Mouse (Mus musculus) adrenal gland, adult 2 months (tissue): ENCODE data around the gene Klhdc7a. TPM values are rescaled to one million over a fixed set of nuclear protein-coding genes. Genes with fewer than 3 reads are reported as not detected.
"Not testable (repeated sequence)": the region's sequence is repeated elsewhere in the genome, so short reads cannot be mapped to it uniquely, and the experiment has no call there.

Experiments used
- DNase-seq: peaks from one replicate; pipeline ENCODE4 v3.0.0; 2021
- long read RNA-seq: library from polyadenylated mRNA; stranded (forward); transcript quantifications from one replicate; pipeline ENCODE4 v2.0.0, GENCODE M21; 2021
- polyA plus RNA-seq: library from polyadenylated mRNA; depleted of rRNA; stranded (reverse); fragments of >200 nt; gene quantifications from 2 replicates; pipeline ENCODE4 v1.2.3, GENCODE M21; 2012; rRNA removed
- total RNA-seq, 2 experiments: library from RNA; stranded (reverse); gene quantifications; 2 replicates each; pipeline ENCODE4 v1.2.3; 2021

Gene Klhdc7a
- total RNA-seq (10 to 100 TPM; 10.2 to 22.0 TPM), polyA plus RNA-seq (15.2 and 25.1 TPM in 2 replicates)
- long read RNA-seq, full-length matches to known transcripts: 8 of 8 reads
- long read RNA-seq, partial matches to known transcripts: 0 of 8 reads
- long read RNA-seq, other reads (novel, unspliced or antisense): 0 of 8 reads

- peak; percentile 94 for DNase-seq
These were observed at the start of gene Klhdc7a for GRCm38 (mm10) chr4:139967922-139968321. Gene Klhdc7a, minus strand, starts transcription at chr4:139968026.

GRCm38 (mm10) chr4:140015916-140016315 is 48.1 kb upstream of the Klhdc7a start:
- DNase-seq: no peak

- DNase-seq: no peak
These were observed 43.1 kb upstream of the Klhdc7a start for GRCm38 (mm10) chr4:140010728-140011470.

GRCm38 (mm10) chr4:140004932-140005331 is 37.1 kb upstream of the Klhdc7a start:
- no peak for DNase-seq

GRCm38 (mm10) chr4:140004170-140004569 is 36.3 kb upstream of the Klhdc7a start:
- DNase-seq: no peak

GRCm38 (mm10) chr4:140002069-140002468 is 34.2 kb upstream of the Klhdc7a start:
- no peak for DNase-seq

- DNase-seq: peak; percentile 61
These were observed 33.1 kb upstream of the Klhdc7a start for GRCm38 (mm10) chr4:140000911-140001310.

GRCm38 (mm10) chr4:139999033-139999432 is 31.2 kb upstream of the Klhdc7a start:
- DNase-seq: no peak

- no peak for DNase-seq
These were observed 27.8 kb upstream of the Klhdc7a start for GRCm38 (mm10) chr4:139995659-139996058.

GRCm38 (mm10) chr4:139993111-139993755 is 25.4 kb upstream of the Klhdc7a start:
- no peak for DNase-seq

GRCm38 (mm10) chr4:139986913-139987312 is 19.1 kb upstream of the Klhdc7a start:
- DNase-seq: no peak

- no peak for DNase-seq
These were observed 10.9 kb upstream of the Klhdc7a start for GRCm38 (mm10) chr4:139978716-139979115.

- DNase-seq: no peak
These were observed 9.5 kb upstream of the Klhdc7a start for GRCm38 (mm10) chr4:139977308-139977781.

- no peak for DNase-seq
These were observed 6.7 kb upstream of the Klhdc7a start for GRCm38 (mm10) chr4:139974506-139974905.

- peak; percentile 76 for DNase-seq
These were observed 343 bp downstream of the Klhdc7a start for GRCm38 (mm10) chr4:139967475-139967891.

GRCm38 (mm10) chr4:139966981-139967380 is 845 bp downstream of the Klhdc7a start:
- DNase-seq: no peak

- DNase-seq: no peak
These were observed 2.1 kb downstream of the Klhdc7a start for GRCm38 (mm10) chr4:139965596-139966185.

- no peak for DNase-seq
These were observed 3.4 kb downstream of the Klhdc7a start for GRCm38 (mm10) chr4:139964406-139964805.

- peak; percentile 70 for DNase-seq
These were observed 3.9 kb downstream of the Klhdc7a start for GRCm38 (mm10) chr4:139963911-139964310.

GRCm38 (mm10) chr4:139963059-139963458 is 4.8 kb downstream of the Klhdc7a start:
- DNase-seq: peak; percentile 48

- peak; percentile 58 for DNase-seq
These were observed 6.0 kb downstream of the Klhdc7a start for GRCm38 (mm10) chr4:139961816-139962215.

- DNase-seq: not testable (repeated sequence)
These were observed 6.5 kb downstream of the Klhdc7a start for GRCm38 (mm10) chr4:139961329-139961728.
